Mouse (Mus musculus): Measurements from ENCODE around the gene Micall1. TPM values are rescaled to one million over a fixed set of nuclear protein-coding genes. Genes with fewer than 3 reads are reported as not detected.
A peak's percentile ranks its signal among the peaks of the same experiment; 100 is the strongest.

Micall1 gene
- polyA plus RNA-seq, 2 experiments = 12.8 to 31.0 TPM

GRCm38 (mm10) chr15:79166712-79167111 is 58.0 kb downstream of the Micall1 start:
- Histone ChIP-seq H3K27ac (replicated peaks; ENCODE audit: low read depth, low read length) (no peak overlapping the region), H3K4me3 (replicated peaks; ENCODE audit: low read length) (no peak overlapping the region), H3K9me3 (ENCODE audit: control insufficient read depth, low read length) (no peaks in the 10 kb centered on the region), H3K36me3 (ENCODE audit: control insufficient read depth, insufficient read depth, low read length) (no peaks in the 10 kb centered on the region), H3K4me1 (ENCODE audit: control insufficient read depth, insufficient read depth, low read length) (peaks cover 5% of the 10 kb centered on the region), H3K27me3 (ENCODE audit: control insufficient read depth, insufficient read depth, low read length) (peaks cover 37% of the 10 kb centered on the region), H3K4me2 (replicated peaks; ENCODE audit: low read depth, low read length, severe bottlenecking) (no peak overlapping the region), H3K9ac (ENCODE audit: low read depth, low read length, severe bottlenecking) (no peak overlapping the region)
- 37% methylated on average over 8 of the region's 8 CpGs for WGBS
- DNase-seq (ENCODE audit: low spot score) = no peak
- no peak for TF ChIP-seq POLR2A (IDR thresholded peaks at IDR 0.05; ENCODE audit: borderline replicate concordance, extremely low read depth, insufficient read depth, insufficient read length)
- ATAC-seq (ENCODE audit: low FRiP score, low read depth) = peak; percentile 42; the same call in 1 of the 2 replicates

GRCm38 (mm10) chr15:79176905-79177304 is 68.2 kb downstream of the Micall1 start:
- H3K9ac ChIP-seq (ENCODE audit: low read depth, low read length, severe bottlenecking) = no peak overlapping the region
- no peak overlapping the region for H3K4me3 ChIP-seq (replicated peaks; ENCODE audit: low read length)
- H3K4me2 ChIP-seq (replicated peaks; ENCODE audit: low read depth, low read length, severe bottlenecking) = no peak overlapping the region
- 50% methylated on average over 6 of the region's 6 CpGs for WGBS
- no peaks in the 10 kb centered on the region for H3K27me3 ChIP-seq (ENCODE audit: control insufficient read depth, insufficient read depth, low read length)
- H3K36me3 ChIP-seq (ENCODE audit: control insufficient read depth, insufficient read depth, low read length) = no peaks in the 10 kb centered on the region
- TF ChIP-seq POLR2A (IDR thresholded peaks at IDR 0.05; ENCODE audit: borderline replicate concordance, extremely low read depth, insufficient read depth, insufficient read length) = no peak
- no peak for DNase-seq (ENCODE audit: low spot score)
- 0 out of 2 replicates have a peak, but pooled peaks have one; percentile 19 for ATAC-seq (ENCODE audit: low FRiP score, low read depth)
- H3K27ac ChIP-seq (replicated peaks; ENCODE audit: low read depth, low read length) = no peak overlapping the region
- no peaks in the 10 kb centered on the region for H3K4me1 ChIP-seq (ENCODE audit: control insufficient read depth, insufficient read depth, low read length)
- no peaks in the 10 kb centered on the region for H3K9me3 ChIP-seq (ENCODE audit: control insufficient read depth, low read length)

GRCm38 (mm10) chr15:79185213-79185612 is 76.5 kb downstream of the Micall1 start:
- H3K27me3 ChIP-seq (ENCODE audit: control insufficient read depth, insufficient read depth, low read length) = no peaks in the 10 kb centered on the region
- H3K9ac ChIP-seq (ENCODE audit: low read depth, low read length, severe bottlenecking) = no peak overlapping the region
- no peak for DNase-seq (ENCODE audit: low spot score)
- no peak for TF ChIP-seq POLR2A (IDR thresholded peaks at IDR 0.05; ENCODE audit: borderline replicate concordance, extremely low read depth, insufficient read depth, insufficient read length)
- no peaks in the 10 kb centered on the region for H3K36me3 ChIP-seq (ENCODE audit: control insufficient read depth, insufficient read depth, low read length)
- ATAC-seq (ENCODE audit: low FRiP score, low read depth) = no peak
- no peaks in the 10 kb centered on the region for H3K9me3 ChIP-seq (ENCODE audit: control insufficient read depth, low read length)
- H3K4me1 ChIP-seq (ENCODE audit: control insufficient read depth, insufficient read depth, low read length) = no peaks in the 10 kb centered on the region
- H3K4me3 ChIP-seq (replicated peaks; ENCODE audit: low read length) = no peak overlapping the region
- WGBS = 89% methylated on average over 10 of the region's 10 CpGs
- H3K27ac ChIP-seq (replicated peaks; ENCODE audit: low read depth, low read length) = no peak overlapping the region
- H3K4me2 ChIP-seq (replicated peaks; ENCODE audit: low read depth, low read length, severe bottlenecking) = no peak overlapping the region

Other genes with a start within 250 kb of the Micall1 start
- 60.6 and 80.6 TPM in 2 replicates for gene Gga1, start 231.7 kb upstream of the Micall1 start, polyA plus RNA-seq (2012; rRNA removed)
- gene Gga1, start 231.7 kb upstream of the Micall1 start, polyA plus RNA-seq (2014; fragmentation: Nextera tagmentation; extraction: Ambion mirVana) = 43.6 and 45.0 TPM in 2 replicates
- gene Gm49510, start 209.2 kb upstream of the Micall1 start, polyA plus RNA-seq (2012; rRNA removed) = 0.19 and 0.20 TPM in 2 replicates
- 0.92 and 1.5 TPM in 2 replicates for gene Gm49510, start 209.2 kb upstream of the Micall1 start, polyA plus RNA-seq (2014; fragmentation: Nextera tagmentation; extraction: Ambion mirVana)
- gene Sh3bp1, start 209.1 kb upstream of the Micall1 start, polyA plus RNA-seq (2012; rRNA removed) = 127 and 202 TPM in 2 replicates
- 51.7 and 54.9 TPM in 2 replicates for gene Sh3bp1, start 209.1 kb upstream of the Micall1 start, polyA plus RNA-seq (2014; fragmentation: Nextera tagmentation; extraction: Ambion mirVana)
- 32.5 and 44.4 TPM in 2 replicates for gene Pdxp, start 195.0 kb upstream of the Micall1 start, polyA plus RNA-seq (2012; rRNA removed)
- 20.8 and 21.7 TPM in 2 replicates for gene Pdxp, start 195.0 kb upstream of the Micall1 start, polyA plus RNA-seq (2014; fragmentation: Nextera tagmentation; extraction: Ambion mirVana)
- 2,106 and 2,309 TPM in 2 replicates for gene Lgals1, start 182.2 kb upstream of the Micall1 start, polyA plus RNA-seq (2012; rRNA removed)
- 2,467 and 2,738 TPM in 2 replicates for gene Lgals1, start 182.2 kb upstream of the Micall1 start, polyA plus RNA-seq (2014; fragmentation: Nextera tagmentation; extraction: Ambion mirVana)
- gene Nol12, start 174.0 kb upstream of the Micall1 start, polyA plus RNA-seq (2012; rRNA removed) = 38.8 and 41.0 TPM in 2 replicates
- 50.6 and 53.1 TPM in 2 replicates for gene Nol12, start 174.0 kb upstream of the Micall1 start, polyA plus RNA-seq (2014; fragmentation: Nextera tagmentation; extraction: Ambion mirVana)
- gene Triobp, start 161.2 kb upstream of the Micall1 start, polyA plus RNA-seq (2012; rRNA removed) = 64.4 and 72.3 TPM in 2 replicates
- 44.7 and 46.8 TPM in 2 replicates for gene Triobp, start 161.2 kb upstream of the Micall1 start, polyA plus RNA-seq (2014; fragmentation: Nextera tagmentation; extraction: Ambion mirVana)
- gene H1f0, start 80.4 kb upstream of the Micall1 start, polyA plus RNA-seq (2012; rRNA removed) = 390 and 433 TPM in 2 replicates
- gene H1f0, start 80.4 kb upstream of the Micall1 start, polyA plus RNA-seq (2014; fragmentation: Nextera tagmentation; extraction: Ambion mirVana) = 250 and 278 TPM in 2 replicates
- 0.39 and 0.49 TPM in 2 replicates for gene Galr3, start 67.0 kb upstream of the Micall1 start, polyA plus RNA-seq (2012; rRNA removed)
- gene Galr3, start 67.0 kb upstream of the Micall1 start, polyA plus RNA-seq (2014; fragmentation: Nextera tagmentation; extraction: Ambion mirVana) = not detected in 2 replicates
- gene Ankrd54, start 46.0 kb upstream of the Micall1 start, polyA plus RNA-seq (2012; rRNA removed) = 58.3 and 72.3 TPM in 2 replicates
- 44.4 and 54.3 TPM in 2 replicates for gene Ankrd54, start 46.0 kb upstream of the Micall1 start, polyA plus RNA-seq (2014; fragmentation: Nextera tagmentation; extraction: Ambion mirVana)
- gene Eif3l, start 33.7 kb upstream of the Micall1 start, polyA plus RNA-seq (2012; rRNA removed) = 198 and 206 TPM in 2 replicates
- gene Eif3l, start 33.7 kb upstream of the Micall1 start, polyA plus RNA-seq (2014; fragmentation: Nextera tagmentation; extraction: Ambion mirVana) = 214 and 219 TPM in 2 replicates
- 116 and 192 TPM in 2 replicates for gene Polr2f, start 32.1 kb downstream of the Micall1 start, polyA plus RNA-seq (2012; rRNA removed)
- 326 and 334 TPM in 2 replicates for gene Polr2f, start 32.1 kb downstream of the Micall1 start, polyA plus RNA-seq (2014; fragmentation: Nextera tagmentation; extraction: Ambion mirVana)
- 3.8 and 4.7 TPM in 2 replicates for gene 1700088E04Rik, start 32.4 kb downstream of the Micall1 start, polyA plus RNA-seq (2012; rRNA removed)
- gene 1700088E04Rik, start 32.4 kb downstream of the Micall1 start, polyA plus RNA-seq (2014; fragmentation: Nextera tagmentation; extraction: Ambion mirVana) = 6.1 and 7.1 TPM in 2 replicates
- gene Sox10, start 56.3 kb downstream of the Micall1 start, polyA plus RNA-seq (2012; rRNA removed) = 20.3 and 26.9 TPM in 2 replicates
- 7.8 and 9.0 TPM in 2 replicates for gene Sox10, start 56.3 kb downstream of the Micall1 start, polyA plus RNA-seq (2014; fragmentation: Nextera tagmentation; extraction: Ambion mirVana)
- 82.4 and 82.6 TPM in 2 replicates for gene Pick1, start 120.3 kb downstream of the Micall1 start, polyA plus RNA-seq (2012; rRNA removed)
- 23.3 and 25.7 TPM in 2 replicates for gene Pick1, start 120.3 kb downstream of the Micall1 start, polyA plus RNA-seq (2014; fragmentation: Nextera tagmentation; extraction: Ambion mirVana)
- 1.5 and 2.6 TPM in 2 replicates for gene Gm49486, start 120.5 kb downstream of the Micall1 start, polyA plus RNA-seq (2012; rRNA removed)
- 0.89 and 1.2 TPM in 2 replicates for gene Gm49486, start 120.5 kb downstream of the Micall1 start, polyA plus RNA-seq (2014; fragmentation: Nextera tagmentation; extraction: Ambion mirVana)
- gene Slc16a8, start 145.9 kb downstream of the Micall1 start, polyA plus RNA-seq (2012; rRNA removed) = 0.16 and 0.35 TPM in 2 replicates
- gene Slc16a8, start 145.9 kb downstream of the Micall1 start, polyA plus RNA-seq (2014; fragmentation: Nextera tagmentation; extraction: Ambion mirVana) = 0.51 and 0.66 TPM in 2 replicates
- 11.7 TPM in 2 replicates for gene Baiap2l2, start 176.6 kb downstream of the Micall1 start, polyA plus RNA-seq (2012; rRNA removed)
- 8.5 and 10.9 TPM in 2 replicates for gene Baiap2l2, start 176.6 kb downstream of the Micall1 start, polyA plus RNA-seq (2014; fragmentation: Nextera tagmentation; extraction: Ambion mirVana)
- 21.8 and 27.2 TPM in 2 replicates for gene Pla2g6, start 219.5 kb downstream of the Micall1 start, polyA plus RNA-seq (2012; rRNA removed)
- 12.7 and 14.7 TPM in 2 replicates for gene Pla2g6, start 219.5 kb downstream of the Micall1 start, polyA plus RNA-seq (2014; fragmentation: Nextera tagmentation; extraction: Ambion mirVana)
- 5.0 and 5.5 TPM in 2 replicates for gene Maff, start 237.7 kb downstream of the Micall1 start, polyA plus RNA-seq (2012; rRNA removed)
- gene Maff, start 237.7 kb downstream of the Micall1 start, polyA plus RNA-seq (2014; fragmentation: Nextera tagmentation; extraction: Ambion mirVana) = 3.0 and 3.6 TPM in 2 replicates

Measured in limb, embryonic 14.5 days (tissue).